Mouse (Mus musculus) lung, postnatal 0 days (tissue): ENCODE measurements at regions not wholly inside any gene's neighbourhood (a gene's known extent, or its start where the extent isn't known, plus 50 kb on each side); places are given as distances from the start of the nearest gene placed in this dataset.

Experiments
- CTCF ChIP-seq: IDR thresholded peaks from 2 replicates; pipeline ENCODE4 v1.5.1; 2016; ENCODE audit warnings: antibody characterized with exemption, mild to moderate bottlenecking
- EP300 ChIP-seq: IDR thresholded peaks from 2 replicates; pipeline ENCODE4 v1.6.1; 2016; ENCODE audit warnings: antibody characterized with exemption, mild to moderate bottlenecking, control low read depth

GRCm38 (mm10) chr8:41771729-41772128 is 354.9 kb upstream of the Frg1 start:
- TF ChIP-seq EP300 (no peak), CTCF (no peak)
